Mouse (Mus musculus) 416B (cell line): ENCODE measurements around the gene Hkdc1.
"Not testable (repeated sequence)": the region's sequence is repeated elsewhere in the genome, so short reads cannot be mapped to it uniquely, and the experiment has no call there.

Source experiments
- DNase-seq: peaks from one replicate; pipeline ENCODE4 v3.0.0; 2011; ENCODE audit warnings: low read depth

Gene Hkdc1

DNA sequence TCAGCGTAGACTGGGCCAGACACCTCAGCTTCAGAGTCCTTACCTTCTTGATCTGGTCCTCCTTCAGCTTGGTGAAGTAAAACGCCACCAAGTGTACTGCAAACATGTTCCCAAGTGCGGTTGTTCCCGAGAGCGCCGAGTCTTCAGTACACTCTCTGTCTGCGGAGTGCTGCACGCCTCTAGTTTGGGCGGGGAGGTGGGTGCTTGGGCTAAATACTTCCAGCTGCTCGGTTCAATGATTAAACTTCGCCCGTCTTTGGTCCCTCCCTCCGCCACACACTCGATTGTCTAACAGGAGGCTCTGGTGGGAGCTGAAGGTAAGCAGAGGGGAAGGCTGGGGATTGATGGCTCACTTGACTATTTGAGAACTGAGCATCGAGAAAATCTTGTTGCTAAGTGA is at the start of gene Hkdc1:
TSS of gene Hkdc1 (minus strand) at position 237 of the 400 bp plus-strand sequence.
- DNase-seq, result no peak

DNA sequence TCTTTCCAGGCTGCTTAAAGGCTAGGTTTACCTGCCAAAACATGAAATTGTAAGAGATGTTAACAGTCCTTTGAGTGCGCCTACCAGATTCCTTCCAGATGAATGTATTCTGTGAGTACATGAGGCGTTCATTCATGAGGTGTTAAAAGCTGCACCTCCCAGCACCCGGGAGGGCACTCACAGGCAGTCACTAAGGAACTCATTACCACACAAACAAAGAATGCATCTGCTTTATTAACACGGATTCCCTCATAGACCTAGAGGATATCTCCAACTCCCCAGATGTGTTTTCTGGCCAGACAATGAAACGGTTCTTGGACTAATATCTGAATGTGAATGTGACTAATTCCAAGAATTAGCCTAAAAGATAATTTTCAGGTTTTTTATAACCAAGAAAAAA is 48.8 kb upstream of the Hkdc1 start:
- DNase-seq, result no peak

DNA sequence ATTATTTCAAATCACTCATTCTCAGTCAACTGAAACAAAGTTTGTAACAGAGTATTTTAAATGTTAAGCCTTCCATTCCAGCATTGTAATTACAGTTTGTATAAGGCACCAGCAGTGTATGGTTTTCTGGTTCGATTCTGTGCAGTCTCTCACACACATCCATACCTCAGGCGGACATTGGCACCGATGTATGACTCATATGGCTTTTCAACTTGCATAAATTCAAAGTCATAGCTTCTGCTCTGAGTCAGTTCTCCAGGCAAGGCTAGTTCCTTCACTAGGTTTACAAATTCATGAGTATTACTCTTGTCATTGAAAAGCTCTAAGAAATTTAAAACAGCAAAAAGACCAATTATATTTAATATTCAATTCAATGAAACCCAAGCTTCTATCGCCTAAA is 47.4 kb upstream of the Hkdc1 start:
- peak; percentile 63 for DNase-seq

DNA sequence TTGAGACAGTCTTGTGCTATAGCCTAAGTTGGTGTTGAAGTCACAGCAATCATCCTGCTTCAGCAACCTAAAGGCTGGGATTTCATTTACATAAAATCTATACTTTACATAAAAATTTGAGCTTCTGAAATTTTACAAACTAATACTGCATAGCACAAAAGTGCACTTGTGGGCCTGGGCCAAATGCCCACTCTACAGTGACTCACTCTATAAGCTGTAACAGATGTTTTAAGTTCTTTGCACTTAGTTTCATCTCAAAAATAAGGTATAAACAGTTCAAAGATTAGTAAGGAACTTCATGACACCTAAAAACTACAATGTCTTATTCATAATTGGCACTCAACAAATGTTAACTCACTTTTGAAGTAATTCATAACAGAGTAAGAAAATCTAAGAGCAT is 39.0 kb upstream of the Hkdc1 start:
- no peak for DNase-seq

- DNase-seq, result not testable (repeated sequence)
Observed at GRCm38 (mm10) chr10:62452001-62452400, 29.7 kb upstream of the Hkdc1 start.

- no peak for DNase-seq
Observed at GRCm38 (mm10) chr10:62450280-62450640, 28.0 kb upstream of the Hkdc1 start.

DNA sequence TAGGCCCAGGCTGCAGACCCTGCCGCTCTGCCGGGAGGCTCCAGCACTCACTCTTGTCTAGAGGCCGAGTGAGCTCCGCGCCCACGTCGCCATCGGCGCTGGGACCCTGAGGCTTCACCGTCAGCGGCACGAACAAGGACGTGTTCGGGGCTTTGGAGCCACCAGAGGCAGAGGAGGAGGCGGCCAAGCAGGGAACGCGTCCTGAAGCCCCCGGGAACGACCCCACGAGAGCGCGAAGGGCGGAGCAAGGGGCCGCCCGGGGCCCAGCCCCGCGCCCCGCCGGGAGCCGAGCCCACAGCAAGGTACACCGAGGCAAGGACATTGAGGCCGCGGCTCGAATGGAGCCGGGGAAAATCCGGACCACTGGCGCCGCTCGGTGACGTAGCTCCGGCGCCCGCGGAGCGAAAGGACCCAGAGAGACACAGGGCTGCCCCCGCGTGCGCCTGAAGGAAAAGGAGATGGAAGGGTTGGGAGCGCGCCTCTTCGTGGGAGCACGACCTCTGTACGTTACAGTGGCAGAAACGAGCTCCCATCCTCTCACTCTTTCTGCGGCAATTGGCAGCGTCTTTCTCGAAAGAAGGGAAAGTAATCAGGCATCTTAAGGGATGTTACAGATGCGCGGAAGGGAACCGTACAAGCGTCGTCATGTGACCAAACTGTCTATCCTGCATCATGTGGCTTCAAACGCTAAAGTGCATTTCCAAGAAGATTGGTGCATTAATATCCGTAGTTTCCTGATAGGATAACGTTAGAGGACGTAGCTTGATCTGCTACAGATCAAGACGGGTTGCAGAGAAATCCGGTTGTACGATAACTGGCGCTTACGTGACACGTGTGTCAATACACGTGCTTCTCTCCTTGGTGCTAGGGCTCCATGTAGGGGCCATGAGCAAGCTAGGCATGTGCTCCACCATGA is 27.3 kb upstream of the Hkdc1 start, which contains the start of the genes 4930507D05Rik and Supv3l1:
TSS of gene 4930507D05Rik (plus strand) at position 126 of the 916 bp plus-strand sequence.
TSS of gene Supv3l1 (minus strand) at position 375 of the 916 bp plus-strand sequence.
- peak; percentile 97 for DNase-seq

DNA sequence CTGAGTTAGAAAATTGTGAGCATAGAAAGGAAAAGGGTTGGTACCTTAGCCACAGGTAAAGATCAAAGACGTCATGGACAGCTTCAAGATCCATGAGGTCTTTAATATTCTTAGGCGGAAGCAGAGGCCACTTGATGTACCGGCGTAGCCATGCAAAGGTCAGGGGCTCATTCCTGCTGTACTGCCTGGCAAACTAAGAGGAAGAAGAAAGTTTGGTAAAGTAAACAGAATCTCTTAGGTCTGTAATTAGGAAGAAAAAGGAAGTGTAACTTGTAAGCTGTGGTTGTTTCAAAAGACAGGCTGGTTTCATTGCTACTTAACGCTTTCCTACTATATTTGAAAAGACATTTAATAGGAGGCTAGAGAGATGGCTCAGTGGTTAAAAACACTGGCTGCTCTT is 8.1 kb upstream of the Hkdc1 start:
- no peak for DNase-seq

DNA sequence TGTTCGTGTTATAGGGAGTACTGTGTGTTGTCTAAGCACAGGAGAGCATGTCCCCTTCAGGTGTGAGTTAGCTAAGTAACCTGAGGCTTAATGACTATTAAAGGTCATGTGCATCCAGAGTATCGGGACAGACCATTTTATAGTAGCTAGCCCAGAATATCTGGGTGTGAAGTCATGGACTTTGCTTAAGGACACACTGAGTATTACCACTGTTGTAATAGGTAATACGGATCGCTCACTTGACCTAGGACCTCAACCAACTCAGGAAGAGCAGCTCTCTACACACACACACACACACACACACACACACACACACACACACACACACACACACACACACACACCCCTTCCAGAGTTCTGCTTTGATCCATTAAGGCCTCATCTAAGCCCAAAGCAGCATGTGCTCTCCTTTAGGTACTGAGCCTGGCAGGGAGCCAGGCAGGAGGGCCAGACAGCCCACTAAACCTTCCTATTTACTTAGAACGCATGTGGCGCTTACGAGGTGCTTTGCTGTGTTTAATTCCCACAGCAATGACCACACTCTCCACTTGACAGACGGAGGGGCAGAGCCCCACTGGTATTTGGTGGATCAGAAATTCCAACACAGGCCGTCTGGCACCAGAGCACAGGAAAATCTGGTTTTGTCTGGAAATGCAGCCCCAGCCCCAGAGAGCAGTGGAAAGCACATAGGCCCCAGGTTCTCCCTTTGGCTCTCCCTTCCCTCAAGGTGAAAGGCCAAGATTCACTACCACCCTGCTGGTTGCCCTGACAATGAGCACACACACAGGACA is 3.0 kb upstream of the Hkdc1 start:
- no peak for DNase-seq

- no peak for DNase-seq
Observed at GRCm38 (mm10) chr10:62421127-62421526, 1.2 kb downstream of the Hkdc1 start.

GRCm38 (mm10) chr10:62420399-62420798 is 1.9 kb downstream of the Hkdc1 start:
- DNase-seq, result peak; percentile 57

- DNase-seq, result no peak
Observed at GRCm38 (mm10) chr10:62419422-62419821, 2.9 kb downstream of the Hkdc1 start.

DNA sequence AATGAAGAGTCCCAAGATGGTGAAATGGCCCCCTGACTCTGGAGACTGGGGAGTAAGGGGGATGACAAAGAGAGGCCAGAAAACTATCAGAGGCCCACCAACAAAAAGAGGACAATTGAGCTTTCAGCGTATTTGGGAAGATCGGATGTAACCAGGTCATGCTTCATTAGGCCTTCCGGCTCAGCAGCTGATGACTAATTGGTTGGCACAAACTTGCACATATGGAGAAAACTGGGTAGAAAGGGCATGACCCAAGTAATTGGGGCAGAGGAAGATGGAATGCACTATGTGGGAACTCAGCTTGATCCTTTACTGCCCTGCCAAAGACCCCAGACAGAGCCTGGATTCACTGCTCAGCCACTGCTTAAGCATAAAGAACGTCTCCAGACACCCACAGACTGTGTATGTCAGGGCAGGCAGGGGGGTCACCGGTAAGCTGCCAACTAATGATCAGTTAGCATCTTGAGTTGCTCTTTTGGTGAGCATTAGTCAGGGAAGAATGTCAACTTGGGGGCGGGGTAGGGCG is 3.4 kb downstream of the Hkdc1 start:
- DNase-seq, result no peak

GRCm38 (mm10) chr10:62413606-62413982 is 8.7 kb downstream of the Hkdc1 start:
- peak; percentile 88 for DNase-seq

- DNase-seq, result peak; percentile 52
Observed at GRCm38 (mm10) chr10:62412906-62413605, 9.2 kb downstream of the Hkdc1 start.

DNA sequence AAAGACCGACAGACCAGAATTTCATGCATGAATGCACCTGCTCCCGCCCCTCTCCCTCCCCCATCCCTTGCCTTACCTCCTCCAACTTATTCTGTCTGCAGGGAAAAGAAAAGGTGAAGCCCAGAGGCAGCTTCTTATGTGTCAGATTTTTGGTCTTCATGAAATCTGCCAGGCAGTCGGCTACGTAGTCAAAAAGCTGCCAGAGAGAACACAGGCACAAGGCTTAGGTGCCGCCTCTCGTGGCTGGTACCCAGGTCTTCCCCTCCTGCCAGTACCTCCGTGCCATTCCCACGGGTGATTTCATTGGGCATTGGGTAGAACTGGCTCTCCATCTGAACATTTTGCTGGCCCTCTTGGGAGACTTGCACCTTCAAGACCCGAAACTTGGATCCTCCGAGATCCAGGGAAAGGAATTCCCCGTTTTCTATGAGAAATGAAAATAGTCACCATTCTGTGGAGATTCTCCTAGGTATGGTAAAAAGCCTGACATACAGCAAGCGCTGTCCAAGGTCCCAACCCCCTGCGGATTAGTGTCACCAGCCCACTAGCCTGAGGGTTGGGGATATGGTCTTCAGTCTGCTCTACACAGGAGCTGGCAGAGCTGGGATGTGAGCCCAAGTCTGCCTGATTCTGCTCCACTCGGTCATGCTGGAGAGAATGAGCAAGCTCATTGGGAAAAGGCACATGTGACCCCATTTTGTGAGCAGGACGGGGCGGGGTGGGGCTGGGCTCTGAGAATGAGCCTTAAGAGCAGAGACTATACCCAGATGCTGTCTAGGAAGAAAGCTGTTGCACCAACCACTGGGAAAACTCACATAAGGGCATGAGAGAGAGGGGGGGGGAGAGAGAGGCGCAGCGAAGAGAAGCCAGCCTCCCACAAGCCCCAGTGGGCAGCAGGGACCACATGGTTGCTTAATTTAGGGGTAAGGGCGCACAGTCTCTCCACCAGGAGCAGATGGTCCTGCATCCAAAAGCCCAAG is 10.6 kb downstream of the Hkdc1 start:
- no peak for DNase-seq

GRCm38 (mm10) chr10:62410943-62411342 is 11.3 kb downstream of the Hkdc1 start:
- DNase-seq, result peak; percentile 75

DNA sequence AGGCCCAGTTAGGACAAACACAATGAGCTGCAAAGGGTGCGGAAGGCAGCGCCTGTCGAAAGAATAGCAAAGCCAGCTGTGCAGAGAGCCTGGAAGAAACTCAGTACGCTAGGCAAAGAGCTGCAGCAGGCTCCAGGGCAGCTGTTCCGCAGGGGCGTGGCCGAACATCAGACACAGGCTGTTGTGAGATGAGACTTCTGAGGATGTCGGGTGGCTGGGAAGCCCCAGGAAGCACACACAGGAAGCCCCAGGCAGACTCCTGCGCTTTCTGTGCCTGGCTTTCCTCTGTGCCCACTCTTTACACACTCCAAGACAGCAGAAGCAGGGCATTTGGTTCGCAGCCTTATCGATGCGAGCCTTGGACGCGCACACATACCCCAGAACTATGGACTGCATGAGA is 17.4 kb downstream of the Hkdc1 start:
- no peak for DNase-seq

DNA sequence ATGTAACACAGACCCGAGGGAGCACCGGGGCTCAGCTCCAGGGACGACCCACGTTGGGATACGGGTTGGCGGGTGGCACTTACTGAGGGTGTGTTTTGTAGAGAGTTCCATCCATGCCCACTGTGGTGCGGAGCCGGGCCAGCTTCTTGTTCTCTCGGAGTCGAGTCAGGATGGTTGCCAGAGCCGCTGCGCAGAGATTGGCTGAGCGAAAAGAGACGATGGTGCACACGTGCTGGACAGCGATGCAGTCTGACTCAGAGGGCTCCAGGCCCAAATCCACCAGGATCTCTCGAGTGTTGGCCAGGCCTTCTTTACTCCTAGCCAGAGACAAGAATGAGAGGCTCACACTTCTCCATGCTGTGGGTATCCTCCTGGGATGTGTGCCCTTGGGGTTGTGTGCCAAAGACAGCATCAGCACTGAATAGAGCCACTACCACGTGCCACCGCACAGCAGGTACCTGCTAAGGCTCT is 20.6 kb downstream of the Hkdc1 start:
- no peak for DNase-seq

- DNase-seq, result peak; percentile 63
Observed at GRCm38 (mm10) chr10:62383011-62383410, 39.3 kb downstream of the Hkdc1 start.

GRCm38 (mm10) chr10:62380936-62381335 is 41.4 kb downstream of the Hkdc1 start:
- DNase-seq, result peak; percentile 57
